Mouse (Mus musculus) Patski (cell line): ENCODE data around the gene Ctdsp1. TPM values are rescaled to one million over a fixed set of nuclear protein-coding genes. Genes with fewer than 3 reads are reported as not detected.
"Not testable (repeated sequence)": the region's sequence is repeated elsewhere in the genome, so short reads cannot be mapped to it uniquely, and the experiment has no call there.

Source experiments
- ATAC-seq: fragments of 100-300 bp; one replicate; pipeline ENCODE4 v1.8.0; 2021
- CTCF ChIA-PET: fragments of 350-600 bp; sonication (Branson Sonifier 250); formaldehyde crosslinking; loops from one replicate; lab custom pipeline; 2022; ENCODE audit warnings: inconsistent platforms; lab: Charles Lee
- POLR2A ChIA-PET: fragments of 350-600 bp; sonication (Branson Sonifier 250); formaldehyde crosslinking; loops from one replicate; lab custom pipeline; 2022; ENCODE audit warnings: antibody characterized with exemption, inconsistent platforms; lab: Charles Lee
- DNase-seq: peaks from one replicate; pipeline ENCODE4 v3.0.0-alpha.2; 2011; ENCODE audit warnings: low read depth, low spot score
- H3K27me3 ChIP-seq: fragments of 371-371 bp; one replicate; pipeline ENCODE4 v1.5.1; 2021
- CTCF ChIP-seq: fragments of 100-300 bp; IDR thresholded peaks from one replicate; pipeline ENCODE4 v1.5.1; 2021
- in situ Hi-C: fragments of 300-500 bp; cut with MboI; formaldehyde crosslinking; loops from 3 replicates; pipeline ENCODE4 v1.11.1; 2018; ENCODE audit warnings: low pct_unique_long_range_greater_than_20kb, mixed read lengths
- polyA plus RNA-seq: library from polyadenylated mRNA; unstranded; gene quantifications from one replicate; pipeline ENCODE4 v1.2.3, GENCODE M21; 2021

Ctdsp1 gene
- polyA plus RNA-seq, 1 experiment from 2014 or later, result 81.9 TPM

GRCm38 (mm10) chr1:74388398-74388920 is 2.9 kb upstream of the Ctdsp1 start:
- no peak for DNase-seq
- ATAC-seq, result no peak
- in situ Hi-C loops, result no loop called here
- POLR2A ChIA-PET, result no interaction called here
- CTCF ChIA-PET, result interaction anchor here (1.0 kb wide), 1 partner anchor 9 kb away, joined by 3 read pairs; no protein-coding TSS in a partner anchor
- H3K27me3 ChIP-seq, result no peaks in the 10 kb centered on the region
- TF ChIP-seq CTCF, result no peak

GRCm38 (mm10) chr1:74389831-74390286 is 1.4 kb upstream of the Ctdsp1 start:
- no peak for TF ChIP-seq CTCF
- CTCF ChIA-PET, result no interaction called here
- DNase-seq (no peak), ATAC-seq (no peak)
- in situ Hi-C loops, result no loop called here
- POLR2A ChIA-PET, result no interaction called here
- no peaks in the 10 kb centered on the region for H3K27me3 ChIP-seq

DNA sequence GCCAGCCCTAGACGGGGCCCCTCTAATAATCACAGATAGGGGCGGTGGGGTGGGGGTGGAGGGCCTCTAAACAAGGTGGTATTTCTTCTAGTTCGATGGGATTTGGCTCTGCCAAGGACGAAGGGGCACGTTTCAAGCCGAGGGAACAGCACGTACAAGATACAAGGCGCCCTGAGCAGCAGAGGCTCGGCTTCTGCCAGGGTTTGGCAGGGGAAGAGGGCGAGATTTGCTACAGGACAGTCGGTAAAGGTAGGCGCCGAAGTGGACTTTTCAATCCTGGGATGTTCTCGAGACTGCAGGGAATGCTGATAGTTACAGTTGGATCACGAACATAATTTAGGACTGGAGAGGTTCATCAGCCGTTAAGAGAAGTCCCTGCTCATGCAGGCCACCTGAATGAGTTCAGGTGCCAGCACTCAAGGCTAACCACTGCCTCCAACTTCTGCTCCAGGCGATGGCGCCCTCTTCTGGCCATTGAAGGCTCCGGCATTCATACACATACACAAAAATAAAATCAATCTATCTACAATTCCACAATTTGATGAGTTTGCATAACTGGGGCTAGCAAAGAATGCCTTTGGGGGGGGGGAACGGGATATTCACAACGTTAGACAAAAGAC is 912 bp upstream of the Ctdsp1 start:
- CTCF ChIA-PET, result no interaction called here
- no peak for ATAC-seq
- in situ Hi-C loops, result no loop called here
- no peak for TF ChIP-seq CTCF
- DNase-seq, result no peak
- H3K27me3 ChIP-seq, result no peaks in the 10 kb centered on the region
- POLR2A ChIA-PET, result no interaction called here

DNA sequence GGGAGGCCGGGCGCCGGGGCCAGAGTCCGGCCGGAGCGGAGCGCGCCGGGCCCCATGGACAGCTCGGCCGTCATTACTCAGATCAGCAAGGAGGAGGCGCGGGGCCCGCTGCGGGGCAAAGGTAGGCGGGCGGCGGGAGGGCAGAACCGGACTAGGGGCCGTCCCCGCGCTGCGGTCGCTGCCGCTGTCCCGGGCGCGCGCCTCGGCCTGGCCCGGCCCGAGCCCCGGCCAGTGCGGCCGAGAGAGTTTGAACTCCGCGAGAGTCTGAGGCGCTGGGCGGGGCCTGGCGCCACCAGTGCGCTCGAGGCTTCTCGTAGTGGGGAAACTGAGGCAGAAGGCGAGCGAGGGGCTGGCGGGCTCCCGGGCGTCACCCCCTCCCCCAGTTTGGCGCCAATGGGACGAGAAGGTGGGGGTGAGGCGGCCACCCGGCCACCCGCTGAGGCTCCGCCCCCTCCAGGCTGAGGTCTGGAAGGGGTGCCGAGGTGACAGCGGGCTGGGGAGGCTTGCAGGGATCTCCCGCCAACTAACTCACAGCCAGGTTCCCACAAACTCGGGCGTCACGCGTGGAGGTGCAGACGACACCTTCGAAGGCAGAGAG is 634 bp downstream of the Ctdsp1 start:
- ChIA-PET POLR2A (interaction anchor here (0.6 kb wide), 1 partner anchor 137 kb away, joined by 3 read pairs; no protein-coding TSS in a partner anchor), CTCF (no interaction called here)
- DNase-seq (no peak), ATAC-seq (peak; percentile 57)
- no peak for TF ChIP-seq CTCF
- in situ Hi-C loops, result no loop called here
- no peaks in the 10 kb centered on the region for H3K27me3 ChIP-seq

DNA sequence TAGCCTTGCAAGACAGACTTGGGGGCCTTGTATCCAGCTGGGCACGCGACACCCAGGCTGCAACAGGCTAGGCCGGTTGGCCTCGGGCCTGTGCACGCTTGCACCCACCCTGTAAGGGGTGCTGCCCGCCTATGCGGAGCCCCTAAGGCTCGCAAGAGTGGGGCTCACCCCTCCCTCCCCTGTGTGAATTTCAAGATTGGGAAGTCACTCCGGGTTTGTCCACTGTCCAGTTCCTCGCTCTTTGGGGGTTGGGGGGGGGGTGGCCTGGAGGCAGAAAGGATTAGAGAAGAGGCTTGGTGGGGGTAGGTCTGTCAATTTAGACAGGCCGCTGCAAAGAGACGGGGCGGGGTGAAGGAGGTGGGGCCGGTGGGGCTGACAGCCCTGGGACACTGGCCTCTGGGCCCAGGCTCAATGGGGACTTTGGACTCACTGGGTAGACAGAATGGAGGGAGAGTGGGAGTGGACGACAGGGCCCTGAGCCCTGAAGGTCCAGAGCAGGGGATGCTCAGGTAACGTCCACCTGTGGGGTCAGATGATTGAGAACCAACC is 1.2 kb downstream of the Ctdsp1 start:
- in situ Hi-C loops, result no loop called here
- no peak for ATAC-seq
- TF ChIP-seq CTCF, result no peak
- no peaks in the 10 kb centered on the region for H3K27me3 ChIP-seq
- ChIA-PET POLR2A (no interaction called here), CTCF (no interaction called here)
- no peak for DNase-seq

DNA sequence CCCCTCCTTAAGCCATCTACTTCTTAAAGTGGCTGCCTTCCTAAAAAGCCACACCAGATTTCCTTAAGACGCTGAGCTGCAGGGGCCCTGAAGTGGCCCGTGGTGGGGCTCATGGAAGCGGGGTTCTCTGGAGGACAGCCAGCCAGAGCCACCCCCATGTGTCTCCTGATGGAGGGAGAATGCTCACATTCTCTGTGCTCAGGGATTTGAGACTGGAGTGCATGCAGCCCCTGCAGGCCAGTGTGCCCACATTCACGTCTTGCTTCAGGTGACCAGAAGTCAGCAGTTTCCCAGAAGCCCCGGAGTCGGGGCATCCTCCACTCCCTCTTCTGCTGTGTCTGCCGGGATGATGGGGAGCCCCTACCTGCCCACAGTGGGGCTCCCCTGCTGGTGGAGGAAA is 1.7 kb downstream of the Ctdsp1 start:
- ChIA-PET CTCF (no interaction called here), POLR2A (no interaction called here)
- DNase-seq (no peak), ATAC-seq (no peak)
- no peak for TF ChIP-seq CTCF
- H3K27me3 ChIP-seq, result no peaks in the 10 kb centered on the region
- in situ Hi-C loops, result no loop called here

- in situ Hi-C loops, result no loop called here
- ChIA-PET CTCF (no interaction called here), POLR2A (no interaction called here)
- no peak for ATAC-seq
- H3K27me3 ChIP-seq, result no peaks in the 10 kb centered on the region
- no peak for DNase-seq
- no peak for TF ChIP-seq CTCF
Observed at GRCm38 (mm10) chr1:74393697-74394096, 2.4 kb downstream of the Ctdsp1 start.

- ATAC-seq, result no peak
- CTCF ChIA-PET, result no interaction called here
- POLR2A ChIA-PET, result no interaction called here
- in situ Hi-C loops, result no loop called here
- no peak for DNase-seq
- no peaks in the 10 kb centered on the region for H3K27me3 ChIP-seq
- no peak for TF ChIP-seq CTCF
Observed at GRCm38 (mm10) chr1:74394311-74394710, 3.0 kb downstream of the Ctdsp1 start.

GRCm38 (mm10) chr1:74394858-74395257 is 3.5 kb downstream of the Ctdsp1 start:
- ChIA-PET POLR2A (interaction anchor here (0.6 kb wide), 1 partner anchor 15 kb away, joined by 3 read pairs; no protein-coding TSS in a partner anchor), CTCF (no interaction called here)
- TF ChIP-seq CTCF, result no peak
- DNase-seq (no peak), ATAC-seq (no peak)
- in situ Hi-C loops, result loop anchor here (5.0 kb wide), 1 partner anchor 52 kb away; no protein-coding TSS in a partner anchor
- H3K27me3 ChIP-seq, result no peaks in the 10 kb centered on the region

DNA sequence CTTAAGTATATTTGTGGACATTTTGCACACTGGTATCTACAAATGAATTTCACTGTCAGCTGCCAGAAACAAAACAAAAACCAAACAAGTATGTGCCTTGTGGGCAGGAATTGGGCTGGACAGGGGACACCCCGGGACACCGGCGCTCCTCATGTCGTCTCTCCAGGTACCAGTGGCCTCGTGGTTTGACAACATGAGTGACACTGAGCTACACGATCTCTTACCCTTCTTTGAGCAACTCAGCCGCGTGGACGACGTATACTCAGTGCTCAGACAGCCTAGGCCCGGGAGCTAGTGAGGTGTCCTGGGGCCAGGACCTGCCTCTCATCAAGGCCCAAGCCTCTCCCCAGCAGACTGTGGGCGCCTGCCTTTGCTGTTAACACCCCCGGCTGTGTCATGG is 4.0 kb downstream of the Ctdsp1 start:
- ChIA-PET CTCF (no interaction called here), POLR2A (interaction anchor here (0.6 kb wide), 1 partner anchor 15 kb away, joined by 3 read pairs; no protein-coding TSS in a partner anchor)
- in situ Hi-C loops, result loop anchor here (5.0 kb wide), 1 partner anchor 52 kb away; no protein-coding TSS in a partner anchor
- no peak for TF ChIP-seq CTCF
- H3K27me3 ChIP-seq, result no peaks in the 10 kb centered on the region
- no peak for ATAC-seq
- DNase-seq, result no peak

GRCm38 (mm10) chr1:74396456-74397222 is 5.3 kb downstream of the Ctdsp1 start:
- H3K27me3 ChIP-seq, DNase-seq, ATAC-seq: not testable (repeated sequence)
- ChIA-PET POLR2A (interaction anchor here (1.2 to 1.4 kb wide), 2 partner anchors 42 to 51 kb away, joined by 4 to 5 read pairs; no protein-coding TSS in a partner anchor), CTCF (interaction anchor here (1.0 to 1.6 kb wide), 6 partner anchors 35 to 58 kb away, joined by 3 to 17 read pairs (median 4); no protein-coding TSS in a partner anchor)
- in situ Hi-C loops, result loop anchor here (5.0 kb wide), 1 partner anchor 51 kb away; no protein-coding TSS in a partner anchor
